Mouse (Mus musculus) monocyte, adult 5-6 weeks (primary cell): ENCODE results near the gene Adgb. TPM values are rescaled to one million over a fixed set of nuclear protein-coding genes. Genes with fewer than 3 reads are reported as not detected.
"Not testable (repeated sequence)": the region's sequence is repeated elsewhere in the genome, so short reads cannot be mapped to it uniquely, and the experiment has no call there.

Experiments
- ATAC-seq: fragments of 153-309, 156-312 bp; replicated peaks from 2 replicates; pipeline ENCODE4 v1.8.0; 2017; ENCODE audit warnings: mild to moderate bottlenecking; ENCODE audit not compliant: low TSS enrichment, insufficient number of reproducible peaks, severe bottlenecking, poor library complexity, low FRiP score
- total RNA-seq: library from RNA; stranded (forward); fragments of 200-1000, 200-491, 200-594 nt; gene quantifications from 3 replicates; pipeline ENCODE4 v1.2.3, GENCODE M21; 2017

The Adgb gene
- total RNA-seq = 0.29 to 1.1 TPM (median 0.78 TPM) in 3 replicates

DNA sequence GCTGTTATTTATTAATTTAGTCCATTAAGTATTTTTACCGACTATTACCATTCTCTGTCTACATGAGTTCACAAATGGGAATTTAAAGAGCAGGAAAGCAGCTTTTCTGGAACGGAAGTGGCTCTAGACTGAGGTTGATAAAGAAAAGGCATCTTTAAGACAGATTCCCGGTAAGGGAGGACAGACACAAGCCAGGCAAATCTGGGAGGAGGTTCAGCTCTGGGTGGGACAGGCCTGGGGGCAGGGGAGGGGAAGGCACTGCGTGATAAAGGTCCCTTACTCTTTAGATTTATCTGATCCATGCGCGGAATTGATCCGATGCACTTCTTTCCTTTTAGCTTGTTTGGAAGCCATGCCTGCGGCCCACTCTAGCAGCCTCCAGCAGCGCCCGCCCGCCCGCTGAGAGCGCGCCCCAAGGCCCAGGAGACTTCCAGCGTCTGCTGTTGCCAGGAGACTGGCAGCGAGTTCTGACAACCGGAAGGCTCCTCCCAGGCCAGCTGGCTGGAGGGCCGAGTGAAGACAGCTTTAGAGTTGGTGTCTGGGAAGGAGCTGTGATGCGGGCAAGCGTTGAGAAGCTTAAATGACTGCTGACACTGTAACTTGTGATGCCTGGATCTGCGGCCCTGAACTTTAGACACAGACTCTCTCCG is at the start of gene Adgb:
Gene Adgb, minus strand, starts transcription at position 366 of the 650 bp plus-strand sequence.
- no peak for ATAC-seq

DNA sequence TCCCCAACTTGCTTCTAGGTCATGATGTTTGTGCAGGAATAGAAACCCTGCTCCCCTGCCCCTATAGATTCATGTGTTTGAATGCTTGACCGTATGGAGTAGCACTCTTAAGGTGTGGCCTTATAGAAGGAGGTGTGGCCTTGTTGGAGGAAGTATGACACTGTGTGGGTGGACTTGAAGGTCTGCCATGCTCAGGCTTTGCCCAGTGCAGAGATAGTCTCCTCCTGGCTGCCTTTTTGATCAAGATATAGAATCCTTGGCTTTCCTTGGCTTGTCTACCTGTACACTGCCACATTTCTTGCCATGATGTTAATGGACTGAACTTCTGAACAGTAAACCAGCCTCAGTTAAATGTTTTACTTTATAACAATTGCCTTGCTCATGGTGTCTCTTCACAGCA is 8.0 kb upstream of the Adgb start:
- no peak for ATAC-seq

DNA sequence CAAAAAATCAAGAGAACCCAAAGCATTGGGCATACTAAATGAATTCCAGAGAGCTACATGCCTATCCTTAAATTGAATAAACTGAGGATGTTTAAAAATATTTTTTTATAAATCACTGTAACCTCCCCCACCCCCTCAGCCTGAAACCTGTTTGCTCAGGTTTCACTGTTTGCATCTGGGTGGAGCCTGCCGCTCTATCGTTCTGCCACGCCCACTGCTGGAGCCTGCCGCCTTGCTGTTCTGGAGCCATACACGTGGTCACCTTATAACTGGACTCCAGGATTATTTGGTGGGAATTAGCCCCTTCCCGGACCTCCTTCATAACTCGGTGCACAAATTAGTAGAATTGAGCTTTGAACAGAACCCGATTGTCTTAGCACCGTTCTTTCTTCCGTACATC is 5.3 kb upstream of the Adgb start:
- not testable (repeated sequence) for ATAC-seq

DNA sequence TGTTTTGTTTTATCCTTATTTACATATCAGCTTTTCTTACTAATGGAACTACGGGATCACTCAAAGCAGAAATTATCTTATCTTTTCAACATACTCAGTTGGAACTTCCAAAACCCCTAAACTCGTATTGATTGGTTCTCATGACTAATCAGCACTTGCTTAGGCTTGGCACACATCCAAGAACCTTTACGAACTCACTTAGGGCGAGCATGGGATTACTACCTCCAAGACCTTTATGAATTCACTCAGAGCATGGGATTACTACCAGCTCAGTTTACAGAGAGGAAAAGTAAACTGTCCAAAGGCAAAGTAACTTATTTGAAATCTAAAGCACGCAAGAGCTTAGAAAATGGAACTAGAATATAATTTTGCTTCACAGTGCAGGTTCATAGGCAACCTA is 4.8 kb upstream of the Adgb start:
- ATAC-seq = no peak

DNA sequence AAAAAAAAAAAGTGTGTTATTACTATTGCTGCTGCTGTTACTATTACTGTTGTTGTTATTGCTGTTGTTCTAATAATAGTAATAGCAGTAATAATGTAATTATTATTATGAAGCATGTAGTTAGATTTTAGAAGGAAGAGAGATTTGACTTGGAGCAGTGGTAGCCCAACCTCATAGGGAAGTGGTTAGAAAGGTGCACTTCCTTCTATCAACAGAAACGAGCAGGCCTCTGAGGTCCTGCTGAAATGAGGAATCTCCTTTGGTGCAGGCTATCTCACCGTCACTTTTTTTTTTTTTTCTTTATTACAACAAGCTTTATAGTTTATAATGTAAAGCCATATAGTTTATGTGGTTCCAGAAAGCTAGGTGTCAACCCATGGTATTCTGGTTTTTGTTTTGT is 4.4 kb upstream of the Adgb start:
- ATAC-seq = peak; percentile 73

DNA sequence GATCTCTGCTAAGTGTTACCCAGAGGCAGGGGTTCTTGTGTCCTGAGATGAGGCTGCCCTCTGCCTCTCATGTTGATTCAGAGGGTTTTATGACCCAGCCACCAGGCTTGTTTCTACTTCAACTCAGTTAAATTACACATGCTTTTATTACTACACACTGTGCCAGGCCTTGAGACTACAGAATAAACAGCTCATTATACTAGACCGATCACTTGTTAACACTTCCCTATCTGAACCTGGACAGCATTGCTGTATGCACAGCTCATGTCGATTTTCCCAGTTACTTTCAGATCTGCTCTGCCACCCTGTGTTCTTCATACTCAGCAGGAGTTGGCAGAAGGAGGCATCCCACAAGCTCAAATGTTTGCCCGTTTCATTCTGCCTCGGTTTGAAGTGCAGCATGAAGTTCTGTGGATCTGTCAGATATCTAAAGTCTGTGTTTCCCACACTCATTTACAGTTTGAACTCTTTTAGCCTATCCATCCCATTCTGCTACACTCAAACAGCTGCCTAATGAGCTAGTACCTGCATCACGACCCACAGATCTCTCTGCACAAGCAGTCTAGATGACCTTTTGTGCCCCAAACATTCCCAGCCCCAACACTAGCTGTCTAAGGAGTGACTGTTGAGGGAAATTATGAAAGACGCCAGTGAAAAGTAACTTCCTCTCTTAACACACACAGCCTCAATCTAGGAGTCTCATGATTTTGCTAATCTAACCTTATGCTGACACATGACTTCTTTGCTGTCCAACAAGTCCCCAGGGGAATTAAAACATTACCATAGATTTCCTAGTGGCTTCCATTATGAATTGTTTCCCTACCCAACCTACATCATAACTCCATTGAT is 3.2 kb downstream of the Adgb start:
- peak; percentile 73 for ATAC-seq

DNA sequence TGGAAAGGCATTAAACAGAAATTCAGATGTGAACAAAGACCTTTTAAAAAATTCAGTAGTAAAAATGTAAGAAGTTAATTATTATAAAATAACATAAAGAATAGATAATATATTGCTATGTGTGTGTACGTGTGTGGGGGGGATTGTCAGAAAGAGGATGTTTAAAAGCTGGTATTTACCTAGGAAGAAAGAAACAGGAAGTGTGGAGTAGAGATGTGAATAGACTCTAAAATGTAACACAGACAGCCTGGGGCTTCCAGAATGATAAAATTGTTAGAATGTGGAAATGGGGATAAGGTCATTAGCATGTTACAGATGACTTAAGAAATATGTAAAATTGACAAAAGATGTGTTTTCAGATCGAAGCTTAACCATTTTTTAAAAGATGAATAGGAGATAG is 12.0 kb downstream of the Adgb start:
- ATAC-seq = peak; percentile 54

DNA sequence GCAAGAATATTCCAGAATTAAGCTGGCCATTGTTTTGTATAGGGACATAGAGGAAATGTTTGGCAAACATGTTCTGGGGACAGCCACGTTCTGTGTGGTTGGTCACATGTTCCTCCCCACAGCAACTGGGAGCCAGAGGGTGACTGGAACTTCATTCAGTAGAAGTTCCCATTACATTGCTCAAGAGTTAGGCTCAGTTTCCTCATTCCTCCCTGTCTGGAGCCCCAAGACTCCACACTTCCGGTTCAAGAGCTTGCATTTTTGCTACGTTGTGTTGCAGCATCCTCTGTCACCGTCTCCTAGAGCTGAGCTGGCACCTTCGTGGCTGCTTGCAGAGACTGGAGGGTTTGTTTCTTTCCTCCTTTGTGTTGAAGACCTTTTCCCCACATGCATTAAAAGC is 15.1 kb downstream of the Adgb start:
- peak; percentile 95 for ATAC-seq

DNA sequence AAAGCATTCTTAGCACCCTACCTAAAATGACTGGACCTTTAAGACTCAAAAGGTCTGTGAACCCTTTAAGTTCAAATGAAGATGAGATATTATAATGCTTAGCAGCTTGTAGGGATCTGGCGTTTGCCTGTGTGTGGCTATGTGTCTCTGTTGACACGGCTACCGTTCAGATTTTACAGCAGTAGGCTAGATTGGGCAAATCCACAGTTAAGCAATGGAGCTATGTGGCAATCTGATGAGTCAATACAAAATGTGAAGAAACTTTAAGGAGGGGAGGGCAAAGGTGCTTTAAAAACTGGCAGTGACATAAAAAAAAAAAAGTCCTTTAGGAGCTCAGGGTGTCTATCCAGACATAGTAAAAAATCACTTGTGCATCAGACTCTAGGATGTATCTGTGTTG is 23.1 kb downstream of the Adgb start:
- ATAC-seq = peak; percentile 96

DNA sequence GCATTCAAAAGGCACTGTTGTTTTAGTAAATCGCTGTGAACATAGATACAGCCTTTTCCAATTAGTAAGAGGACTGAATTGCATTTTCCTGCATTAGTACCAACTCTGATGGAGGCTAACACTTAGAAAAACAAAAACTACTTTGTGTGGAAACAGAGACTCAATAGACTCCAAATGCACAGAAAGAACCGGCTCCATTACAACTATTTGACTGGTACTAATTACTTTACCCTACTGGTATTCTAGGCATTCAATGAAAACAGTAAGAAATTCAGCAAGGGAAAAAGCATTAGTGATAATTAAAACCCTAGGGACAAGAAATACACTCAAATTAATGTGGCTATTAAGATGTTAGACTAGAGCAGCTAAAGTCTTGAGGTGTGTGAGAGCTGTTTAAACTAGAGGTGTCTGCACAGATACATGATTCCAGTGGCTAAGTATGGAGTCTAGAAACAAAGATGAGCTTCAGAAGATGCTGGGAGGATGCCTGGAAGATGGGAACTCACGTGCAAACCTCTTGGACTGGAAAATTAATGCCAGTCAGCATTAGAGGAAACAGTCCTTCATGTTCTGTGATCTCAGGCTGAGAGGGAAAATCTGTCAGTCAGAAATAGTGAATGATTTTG is 27.2 kb downstream of the Adgb start:
- no peak for ATAC-seq

DNA sequence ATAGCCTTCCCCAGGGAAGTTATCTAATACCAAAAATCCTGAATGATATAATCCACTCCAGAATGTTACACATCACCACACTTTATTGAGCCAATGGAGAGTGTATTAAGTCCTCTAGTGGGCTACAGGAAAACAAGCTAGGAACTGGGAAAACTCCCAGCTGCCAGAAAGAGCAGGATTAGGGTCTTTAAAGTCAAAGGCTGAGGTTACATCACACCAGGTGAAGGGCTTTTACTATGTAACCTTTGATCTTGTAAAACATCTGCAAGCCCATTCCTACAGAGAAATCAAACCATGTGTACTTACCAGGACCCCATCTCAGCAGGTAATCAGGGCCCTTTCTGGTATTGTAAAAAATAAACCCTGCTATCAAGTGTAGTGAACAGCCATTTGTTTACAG is 28.6 kb downstream of the Adgb start:
- ATAC-seq = no peak

DNA sequence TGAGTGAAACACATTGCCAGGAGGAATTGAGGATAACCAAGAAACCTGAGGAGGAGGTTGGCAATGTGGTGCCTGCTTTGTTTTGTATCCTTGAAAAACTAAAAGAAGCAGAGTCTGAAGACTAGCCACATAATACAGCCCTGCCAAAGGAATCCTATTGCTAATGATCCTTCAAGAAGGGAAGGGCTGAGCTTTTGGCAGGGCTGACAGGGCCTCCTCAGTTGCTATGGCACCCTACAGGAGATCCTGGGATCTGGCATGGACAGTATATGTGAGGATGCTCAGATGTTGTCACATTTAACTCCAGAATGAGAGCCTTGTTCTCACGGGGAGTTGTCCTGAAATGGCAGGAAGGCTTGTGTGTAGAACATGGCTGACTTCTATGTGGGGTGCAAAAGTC is 37.1 kb downstream of the Adgb start:
- no peak for ATAC-seq

DNA sequence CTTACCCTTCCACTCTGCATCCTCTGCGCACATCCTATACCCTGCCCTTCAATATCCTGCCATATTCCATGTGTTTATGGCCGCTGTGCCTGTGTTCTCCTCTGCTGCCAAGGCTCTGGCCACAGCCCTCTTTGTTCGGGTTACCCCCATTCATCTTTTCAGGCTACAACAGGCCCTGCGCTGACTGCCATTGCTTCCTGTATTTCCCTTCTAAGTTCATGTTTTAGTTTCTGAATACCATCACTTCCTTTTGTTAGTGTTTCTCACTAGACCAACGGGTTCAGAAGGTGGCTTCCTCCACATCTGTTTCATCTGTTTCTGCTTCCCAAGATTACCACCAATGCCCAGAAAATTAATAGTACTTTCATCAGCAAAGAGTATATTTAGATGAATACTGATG is 42.5 kb downstream of the Adgb start:
- peak; percentile 51; the same call in 1 of the 2 replicates for ATAC-seq

DNA sequence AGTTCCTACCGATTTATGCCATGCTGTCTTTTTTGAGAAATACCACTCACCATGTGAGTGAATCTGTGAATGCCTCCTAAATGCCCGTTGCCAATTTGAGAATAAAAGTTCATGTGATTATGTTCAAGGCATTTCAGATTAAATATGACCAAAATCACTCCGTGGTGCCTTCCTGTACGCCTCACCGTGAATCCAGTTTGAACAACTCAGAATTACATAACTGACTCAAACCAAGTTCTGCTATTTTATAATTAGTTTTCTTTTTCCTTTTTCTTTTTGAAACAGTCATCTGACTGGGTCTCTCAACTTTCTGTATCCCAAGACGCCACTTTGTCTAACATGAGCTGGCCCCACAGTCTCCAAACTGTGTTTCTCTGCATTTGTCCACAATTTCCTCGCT is 43.1 kb downstream of the Adgb start:
- ATAC-seq = no peak

DNA sequence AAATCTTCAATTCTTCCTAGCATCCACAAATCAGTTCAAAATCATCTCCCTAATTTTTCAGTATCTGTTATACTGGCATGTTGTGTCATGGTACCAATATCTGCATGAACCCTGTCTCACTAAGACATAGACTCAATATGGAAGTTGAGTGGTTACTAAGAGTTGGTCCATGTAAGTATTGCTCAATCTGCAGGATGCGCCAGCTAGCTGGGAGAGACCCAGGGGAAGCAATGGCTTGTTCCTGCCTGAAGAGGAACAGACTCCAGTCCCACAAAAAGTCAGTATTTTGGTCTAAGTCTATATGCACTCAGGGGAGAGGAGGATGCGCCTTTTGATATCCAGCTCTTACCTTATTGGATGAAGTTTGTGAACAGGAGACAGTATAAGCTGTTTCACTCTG is 47.7 kb downstream of the Adgb start:
- no peak for ATAC-seq

DNA sequence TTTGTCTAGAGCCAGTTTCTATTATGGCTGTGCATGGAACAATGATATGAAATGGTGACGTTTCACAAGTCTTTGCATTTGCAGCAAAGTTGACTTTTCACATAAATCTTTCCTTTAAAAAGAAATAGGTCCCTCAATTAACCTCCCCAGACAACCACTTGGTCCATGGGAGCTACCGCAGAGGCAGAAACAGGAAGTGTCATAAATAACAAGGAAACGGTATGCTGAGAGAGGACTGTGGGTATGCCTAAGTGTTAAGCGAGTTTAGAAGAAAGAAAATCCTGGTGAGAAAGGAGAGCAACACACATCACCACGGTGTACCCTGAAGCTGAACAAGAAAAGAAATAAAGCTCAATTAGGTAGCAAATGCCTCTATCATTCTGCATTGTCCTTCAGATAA is 61.1 kb downstream of the Adgb start:
- ATAC-seq = no peak

DNA sequence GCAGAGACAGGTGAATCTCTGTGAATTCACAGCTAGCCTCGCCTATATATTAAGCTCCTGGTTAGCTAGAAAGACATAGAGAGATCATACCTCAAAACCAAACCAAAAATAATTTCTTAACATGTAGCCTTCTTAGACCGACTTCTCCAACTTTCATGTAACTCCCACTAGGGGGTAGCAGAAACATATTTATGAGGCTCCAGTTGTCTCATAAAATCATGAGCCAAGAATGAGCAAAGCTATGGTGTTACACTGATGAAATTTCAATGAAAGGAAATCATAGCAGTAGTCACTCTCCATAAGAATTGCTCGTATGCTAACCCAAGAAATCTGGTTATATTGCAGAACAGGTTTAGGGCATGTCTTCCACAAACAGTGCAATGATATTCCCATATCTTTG is 64.0 kb downstream of the Adgb start:
- peak; percentile 89 for ATAC-seq

DNA sequence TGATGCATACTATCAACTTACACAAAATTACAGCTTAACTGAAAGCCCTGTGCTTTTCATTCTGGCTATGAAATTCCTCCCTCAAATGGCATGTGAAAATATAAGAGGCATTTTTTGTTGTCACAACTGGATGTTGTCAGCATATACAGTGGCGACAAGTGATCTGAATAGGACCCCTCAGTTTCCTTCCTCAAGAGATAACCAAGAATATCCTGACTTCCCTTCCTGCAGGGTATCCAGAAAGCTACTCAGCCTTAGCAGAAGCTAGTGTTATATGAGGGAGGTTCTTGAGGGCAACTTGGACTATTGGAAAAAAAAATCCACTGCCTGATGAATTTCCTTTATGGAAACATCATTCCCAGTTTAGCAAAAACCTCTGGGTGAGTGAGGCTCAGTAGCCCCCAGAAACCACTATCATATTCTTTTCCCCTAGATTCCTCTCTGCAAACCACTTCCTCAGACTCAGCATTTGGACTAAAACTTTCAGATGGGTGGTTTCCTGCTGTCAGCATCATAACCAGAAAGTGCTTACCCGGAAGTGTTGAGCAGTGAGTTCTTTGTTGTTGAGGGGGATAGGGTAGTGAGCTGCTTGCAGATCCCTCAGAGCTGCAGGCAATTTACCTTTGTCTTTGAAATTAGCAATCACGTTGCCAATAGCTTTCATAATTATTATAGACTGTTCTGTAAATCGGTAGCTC is 76.2 kb downstream of the Adgb start:
- ATAC-seq = no peak

DNA sequence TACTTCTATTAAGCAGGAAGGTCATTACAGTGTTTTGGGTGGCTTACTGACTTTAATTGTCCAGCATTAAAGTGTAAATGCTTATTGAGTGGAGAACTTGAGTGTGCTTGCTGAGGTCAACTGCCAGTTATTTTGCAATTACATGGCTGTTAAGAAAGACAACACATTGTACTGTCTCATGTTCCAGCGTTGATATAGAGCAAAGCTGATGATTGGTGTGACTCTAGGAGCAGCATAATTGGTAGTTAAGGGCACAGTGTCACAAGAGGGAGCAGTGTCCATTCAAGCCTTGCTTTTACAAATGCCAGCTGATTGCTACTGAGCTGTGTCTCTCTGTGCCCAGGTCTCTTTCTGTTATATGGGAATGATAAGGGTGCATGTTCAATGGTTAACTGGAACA is 97.5 kb downstream of the Adgb start:
- ATAC-seq = no peak
